Mouse (Mus musculus): ENCODE results near the gene Gmpr2. TPM values are rescaled to one million over a fixed set of nuclear protein-coding genes. Genes with fewer than 3 reads are reported as not detected.

The Gmpr2 gene
- polyA plus RNA-seq (2012; rRNA removed): 39.3 and 44.8 TPM in 2 replicates

GRCm38 (mm10) chr14:55671833-55672740 is at the start of gene Gmpr2, which contains the start of gene Nedd8:
Gmpr2 (plus strand) TSS chr14:55671941.
Nedd8 (minus strand) TSS chr14:55672124.

GRCm38 (mm10) chr14:55635523-55636007 is 36.2 kb upstream of the Gmpr2 start, which contains the start of gene Ipo4:
Ipo4 (minus strand) TSS chr14:55635957.

GRCm38 (mm10) chr14:55637795-55638194 is 33.9 kb upstream of the Gmpr2 start, which contains the start of gene Gm49378:
Gm49378 (minus strand) TSS chr14:55637895.

GRCm38 (mm10) chr14:55643060-55643907 is 28.5 kb upstream of the Gmpr2 start, which contains the start of gene Tm9sf1:
Tm9sf1 (minus strand) TSS chr14:55643806.

GRCm38 (mm10) chr14:55649884-55650283 is 21.9 kb upstream of the Gmpr2 start, which contains the start of gene Tssk4:
Tssk4 (plus strand) TSS chr14:55650184.

GRCm38 (mm10) chr14:55659960-55660573 is 11.7 kb upstream of the Gmpr2 start, which contains the start of gene Mdp1:
Mdp1 (minus strand) TSS chr14:55660508.

GRCm38 (mm10) chr14:55681160-55682117 is 9.7 kb downstream of the Gmpr2 start, which contains the start of gene Tinf2:
Tinf2 (minus strand) TSS chr14:55681820.

GRCm38 (mm10) chr14:55713729-55714122 is 42.0 kb downstream of the Gmpr2 start, which contains the start of gene Tgm1:
Tgm1 (minus strand) TSS chr14:55713926.

GRCm38 (mm10) chr14:55721700-55722437 is 50.1 kb downstream of the Gmpr2 start, which contains the start of gene Rabggta:
Rabggta (minus strand) TSS chr14:55722263.

Other genes with a start within 250 kb of the Gmpr2 start
- 14.6 and 15.1 TPM in 2 replicates for gene Dhrs4, start 193.2 kb upstream of the Gmpr2 start, polyA plus RNA-seq (2012; rRNA removed)
- gene Carmil3, start 181.3 kb upstream of the Gmpr2 start, polyA plus RNA-seq (2012; rRNA removed): 237 and 240 TPM in 2 replicates
- gene Cpne6, start 161.5 kb upstream of the Gmpr2 start, polyA plus RNA-seq (2012; rRNA removed): 44.9 and 48.5 TPM in 2 replicates
- 0.96 and 1.5 TPM in 2 replicates for gene Nrl, start 147.0 kb upstream of the Gmpr2 start, polyA plus RNA-seq (2012; rRNA removed)
- 22.0 and 24.8 TPM in 2 replicates for gene Pck2, start 131.7 kb upstream of the Gmpr2 start, polyA plus RNA-seq (2012; rRNA removed)
- 98.1 and 109 TPM in 2 replicates for gene Dcaf11, start 111.9 kb upstream of the Gmpr2 start, polyA plus RNA-seq (2012; rRNA removed)
- gene A730061H03Rik, start 111.5 kb upstream of the Gmpr2 start, polyA plus RNA-seq (2012; rRNA removed): 0.59 TPM in 1 of 2 replicates, not detected in the other
- 0.08 and 2.9 TPM in 2 replicates for gene Fitm1, start 96.3 kb upstream of the Gmpr2 start, polyA plus RNA-seq (2012; rRNA removed)
- 138 and 140 TPM in 2 replicates for gene Psme1, start 93.8 kb upstream of the Gmpr2 start, polyA plus RNA-seq (2012; rRNA removed)
- gene Emc9, start 86.6 kb upstream of the Gmpr2 start, polyA plus RNA-seq (2012; rRNA removed): 43.1 and 47.2 TPM in 2 replicates
- gene Psme2, start 80.8 kb upstream of the Gmpr2 start, polyA plus RNA-seq (2012; rRNA removed): 76.9 and 77.8 TPM in 2 replicates
- gene Rnf31, start 80.2 kb upstream of the Gmpr2 start, polyA plus RNA-seq (2012; rRNA removed): 21.9 and 24.7 TPM in 2 replicates
- gene Irf9, start 68.4 kb upstream of the Gmpr2 start, polyA plus RNA-seq (2012; rRNA removed): 24.2 and 30.3 TPM in 2 replicates
- 17.6 and 22.2 TPM in 2 replicates for gene Rec8, start 53.9 kb upstream of the Gmpr2 start, polyA plus RNA-seq (2012; rRNA removed)
- gene Ipo4, start 36.0 kb upstream of the Gmpr2 start, polyA plus RNA-seq (2012; rRNA removed): 202 and 205 TPM in 2 replicates
- gene Gm49378, start 34.0 kb upstream of the Gmpr2 start, polyA plus RNA-seq (2012; rRNA removed): 5.1 TPM in 2 replicates
- 35.5 and 36.6 TPM in 2 replicates for gene Tm9sf1, start 28.1 kb upstream of the Gmpr2 start, polyA plus RNA-seq (2012; rRNA removed)
- 1.2 and 1.4 TPM in 2 replicates for gene Tssk4, start 21.8 kb upstream of the Gmpr2 start, polyA plus RNA-seq (2012; rRNA removed)
- gene Mdp1, start 11.4 kb upstream of the Gmpr2 start, polyA plus RNA-seq (2012; rRNA removed): 49.7 and 51.7 TPM in 2 replicates
- 467 and 498 TPM in 2 replicates for gene Nedd8, start 183 bp downstream of the Gmpr2 start, polyA plus RNA-seq (2012; rRNA removed)
- 19.4 and 19.8 TPM in 2 replicates for gene Tinf2, start 9.9 kb downstream of the Gmpr2 start, polyA plus RNA-seq (2012; rRNA removed)
- gene Tgm1, start 42.0 kb downstream of the Gmpr2 start, polyA plus RNA-seq (2012; rRNA removed): 0.31 and 2.6 TPM in 2 replicates
- 70.1 and 73.0 TPM in 2 replicates for gene Rabggta, start 50.3 kb downstream of the Gmpr2 start, polyA plus RNA-seq (2012; rRNA removed)
- 87.8 and 91.7 TPM in 2 replicates for gene Dhrs1, start 73.7 kb downstream of the Gmpr2 start, polyA plus RNA-seq (2012; rRNA removed)
- gene Nop9, start 73.8 kb downstream of the Gmpr2 start, polyA plus RNA-seq (2012; rRNA removed): 18.7 and 19.3 TPM in 2 replicates
- gene Cideb, start 86.5 kb downstream of the Gmpr2 start, polyA plus RNA-seq (2012; rRNA removed): 0.88 and 1.0 TPM in 2 replicates
- 0.35 and 0.48 TPM in 2 replicates for gene Ltb4r2, start 89.5 kb downstream of the Gmpr2 start, polyA plus RNA-seq (2012; rRNA removed)
- 0.47 and 0.59 TPM in 2 replicates for gene Ltb4r1, start 94.0 kb downstream of the Gmpr2 start, polyA plus RNA-seq (2012; rRNA removed)
- gene Adcy4, start 112.2 kb downstream of the Gmpr2 start, polyA plus RNA-seq (2012; rRNA removed): 2.7 and 3.0 TPM in 2 replicates
- gene Ripk3, start 116.9 kb downstream of the Gmpr2 start, polyA plus RNA-seq (2012; rRNA removed): 1.1 and 1.3 TPM in 2 replicates
- gene Nfatc4, start 151.2 kb downstream of the Gmpr2 start, polyA plus RNA-seq (2012; rRNA removed): 9.2 and 11.3 TPM in 2 replicates
- gene Nynrin, start 182.1 kb downstream of the Gmpr2 start, polyA plus RNA-seq (2012; rRNA removed): 11.6 and 11.8 TPM in 2 replicates
- gene Cbln3, start 212.5 kb downstream of the Gmpr2 start, polyA plus RNA-seq (2012; rRNA removed): 0.59 and 0.63 TPM in 2 replicates
- gene Khnyn, start 213.0 kb downstream of the Gmpr2 start, polyA plus RNA-seq (2012; rRNA removed): 12.2 and 12.4 TPM in 2 replicates
- 137 and 138 TPM in 2 replicates for gene Sdr39u1, start 228.4 kb downstream of the Gmpr2 start, polyA plus RNA-seq (2012; rRNA removed)